Comparison of ENCODE assay signal across 25 mouse cellular contexts in the genomic region with DNA sequence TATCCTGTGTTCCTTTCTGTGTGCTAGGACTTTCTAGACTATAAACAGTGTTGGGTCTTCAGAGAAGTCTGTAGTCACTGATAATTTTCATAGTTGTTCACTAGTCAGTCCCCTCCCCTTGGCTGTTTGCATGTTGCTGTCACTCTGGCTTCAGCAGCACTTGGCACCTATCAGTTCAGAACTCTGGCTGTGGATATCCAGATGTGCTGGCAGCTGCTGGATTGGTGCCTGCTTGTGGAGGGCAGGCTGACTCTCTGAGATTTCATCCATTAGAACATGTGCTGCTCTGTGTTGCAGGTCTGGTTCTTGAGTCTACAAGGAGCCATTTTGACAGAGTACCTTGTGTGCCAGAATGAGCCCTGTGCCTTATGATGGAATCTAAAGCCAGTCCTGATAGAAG.
DNase-seq lines count a peak whose midpoint lies in the region; ATAC-seq and TF ChIP-seq lines count a peak whose summit lies in the region.
"Had no signal": no experiment of that assay in that cellular context is flagged by ENCODE, and none has a peak within 500 bp of the region (broad histone marks: within the 10 kb centered on the region; RNA-seq: fewer than 3 reads in every experiment).

No protein-coding gene starts in this region.

- no peak overlapping the region for H3K4me2 ChIP-seq in heart, embryonic 15.5 days
- H3K4me2 ChIP-seq in lung, embryonic 16.5 days (ENCODE audit: low read depth, low read length) = no peak overlapping the region
- no peak overlapping the region for H3K4me2 ChIP-seq in kidney, embryonic 15.5 days
- H3K4me2 ChIP-seq: hindbrain, embryonic 14.5 days; limb, embryonic 15.5 days; liver, embryonic 15.5 days; midbrain, embryonic 12.5 days had no signal

- peak overlapping the region; percentile 29 for H3K27ac ChIP-seq in heart, embryonic 15.5 days
- 0 out of 2 replicates have a peak overlapping the region, but pooled peaks have one; percentile 39 for H3K27ac ChIP-seq in lung, embryonic 16.5 days (ENCODE audit: low read length)
- H3K27ac ChIP-seq in small intestine, adult 2 months (ENCODE audit: insufficient read depth, low read depth, low read length) = 0 out of 2 replicates have a peak overlapping the region, but pooled peaks have one; percentile 9
- H3K27ac ChIP-seq in kidney, embryonic 15.5 days = no peak overlapping the region
- H3K27ac ChIP-seq: forebrain, embryonic 10.5 days; hindbrain, embryonic 14.5 days; kidney, postnatal 0 days; limb, embryonic 15.5 days; liver, embryonic 15.5 days; macrophage; midbrain, embryonic 12.5 days; stomach, postnatal 0 days had no signal

- TF ChIP-seq CTCF in lung, adult 2 months (IDR thresholded peaks at IDR 0.05; ENCODE audit: insufficient read depth, low read length) = no peak
- TF ChIP-seq CTCF in small intestine, adult 2 months (IDR thresholded peaks at IDR 0.05; ENCODE audit: extremely low read depth, insufficient read length, insufficient replicate concordance, low read depth, low read length) = no peak

- no peak for ATAC-seq in heart, embryonic 15.5 days (replicated peaks; ENCODE audit: insufficient number of reproducible peaks, insufficient read depth, low FRiP score, low read depth)
- ATAC-seq in lung, embryonic 16.5 days (ENCODE audit: low read depth) = 0 out of 2 replicates have a peak, but pooled peaks have one; percentile 5
- no peak for ATAC-seq in kidney, embryonic 15.5 days (replicated peaks; ENCODE audit: low FRiP score)
- ATAC-seq: forebrain, embryonic 16.5 days; inflammation-experienced regulatory T-cells, adult 6 months had no signal

- H3K9ac ChIP-seq in heart, embryonic 15.5 days = no peak overlapping the region
- no peak overlapping the region for H3K9ac ChIP-seq in lung, embryonic 16.5 days (ENCODE audit: low read length)
- H3K9ac ChIP-seq in kidney, embryonic 15.5 days = no peak overlapping the region
- H3K9ac ChIP-seq: hindbrain, embryonic 14.5 days; limb, embryonic 15.5 days; liver, embryonic 15.5 days had no signal

- no peak overlapping the region for H3K4me3 ChIP-seq in heart, embryonic 15.5 days
- no peak overlapping the region for H3K4me3 ChIP-seq in lung, embryonic 16.5 days (ENCODE audit: low read length)
- H3K4me3 ChIP-seq in lung, adult 2 months (replicated peaks; ENCODE audit: extremely low read depth, low read depth, low read length) = no peak overlapping the region
- H3K4me3 ChIP-seq in small intestine, adult 2 months (ENCODE audit: low read depth, low read length) = no peak overlapping the region
- H3K4me3 ChIP-seq in kidney, embryonic 15.5 days (replicated peaks) = no peak overlapping the region
- H3K4me3 ChIP-seq: forebrain, embryonic 10.5 days; limb, embryonic 15.5 days; liver, embryonic 15.5 days; midbrain, embryonic 12.5 days had no signal

- H3K4me1 ChIP-seq in heart, embryonic 15.5 days (replicated peaks) = peaks cover 42% of the 10 kb centered on the region
- H3K4me1 ChIP-seq in lung, embryonic 16.5 days (replicated peaks; ENCODE audit: control insufficient read depth, insufficient read depth, low read length) = peaks cover 29% of the 10 kb centered on the region
- peaks cover 28% of the 10 kb centered on the region for H3K4me1 ChIP-seq in lung, adult 2 months (ENCODE audit: control insufficient read depth, insufficient read depth, low read length)
- H3K4me1 ChIP-seq in small intestine, adult 2 months (ENCODE audit: control insufficient read depth, insufficient read depth, insufficient read length, low read length) = no peaks in the 10 kb centered on the region; the same call in 1 of the 2 replicates
- peaks cover 55% of the 10 kb centered on the region for H3K4me1 ChIP-seq in kidney, embryonic 15.5 days

- no peak for DNase-seq in heart, adult 9 months (ENCODE audit: low spot score in 2 of 2)
- no peak for DNase-seq in lung, adult 2 months
- DNase-seq in adipocyte (ENCODE audit: low spot score) = peak; percentile 70
- DNase-seq: adrenal gland, postnatal 25 days; cerebellum, adult 9-11 months; heart, postnatal 36 days; kidney, adult 18-20 months; layer of hippocampus, adult 9-11 months; left cerebral cortex, postnatal 4 days; thymus, adult 2 months; thymus, postnatal 4 days had no signal

- no peaks in the 10 kb centered on the region for H3K36me3 ChIP-seq in heart, embryonic 15.5 days
- H3K36me3 ChIP-seq in lung, embryonic 16.5 days (ENCODE audit: control insufficient read depth, insufficient read depth, low read length) = no peaks in the 10 kb centered on the region
- no peaks in the 10 kb centered on the region for H3K36me3 ChIP-seq in small intestine, adult 2 months (ENCODE audit: control insufficient read depth, insufficient read depth, low read length)
- H3K36me3 ChIP-seq in kidney, embryonic 15.5 days = no peaks in the 10 kb centered on the region
- H3K36me3 ChIP-seq: limb, embryonic 15.5 days; liver, embryonic 15.5 days; midbrain, embryonic 12.5 days had no signal

- TF ChIP-seq POLR2A in lung, adult 2 months (IDR thresholded peaks at IDR 0.05; ENCODE audit: borderline replicate concordance, extremely low read depth, low read depth, low read length) = no peak
- no peak for TF ChIP-seq POLR2A in small intestine, adult 2 months (IDR thresholded peaks at IDR 0.05; ENCODE audit: low read depth, low read length)

- no peaks in the 10 kb centered on the region for H3K27me3 ChIP-seq in heart, embryonic 15.5 days
- H3K27me3 ChIP-seq in lung, embryonic 16.5 days (ENCODE audit: control insufficient read depth, insufficient read depth, low read depth, low read length) = no peaks in the 10 kb centered on the region
- no peaks in the 10 kb centered on the region for H3K27me3 ChIP-seq in small intestine, adult 2 months (ENCODE audit: control insufficient read depth, insufficient read depth, low read length)
- no peaks in the 10 kb centered on the region for H3K27me3 ChIP-seq in kidney, embryonic 15.5 days
- H3K27me3 ChIP-seq: limb, embryonic 15.5 days; liver, embryonic 15.5 days; midbrain, embryonic 12.5 days had no signal

- H3K9me3 ChIP-seq in heart, embryonic 15.5 days (replicated peaks) = no peaks in the 10 kb centered on the region
- H3K9me3 ChIP-seq in lung, embryonic 16.5 days (ENCODE audit: control insufficient read depth, low read length) = peaks cover 6% of the 10 kb centered on the region; the same call in 1 of the 2 replicates
- peaks cover 5% of the 10 kb centered on the region for H3K9me3 ChIP-seq in kidney, embryonic 15.5 days (replicated peaks)
- H3K9me3 ChIP-seq: limb, embryonic 15.5 days; liver, embryonic 15.5 days had no signal
